Mouse (Mus musculus): ENCODE data around the gene Nrxn3. TPM values are rescaled to one million over a fixed set of nuclear protein-coding genes. Genes with fewer than 3 reads are reported as not detected.

Gene Nrxn3
- polyA plus RNA-seq, 1 experiment from 2014 or later = 5.2 TPM

- WGBS = 40% methylated on average over 5 of the region's 5 CpGs
- no peaks in the 10 kb centered on the region for H3K9me3 ChIP-seq (ENCODE audit: control insufficient read depth, low read length)
- H3K4me1 ChIP-seq (ENCODE audit: control insufficient read depth, insufficient read depth, low read length) = no peaks in the 10 kb centered on the region
- H3K27me3 ChIP-seq (ENCODE audit: control insufficient read depth, insufficient read depth, low read length) = no peaks in the 10 kb centered on the region
- H3K4me3 ChIP-seq (ENCODE audit: low read length) = no peak overlapping the region
- H3K9ac ChIP-seq (ENCODE audit: low read depth, low read length) = no peak overlapping the region
- no peak overlapping the region for H3K27ac ChIP-seq (ENCODE audit: low read depth, low read length)
- no peaks in the 10 kb centered on the region for H3K36me3 ChIP-seq (ENCODE audit: control insufficient read depth, insufficient read depth, low read length)
- H3K4me2 ChIP-seq (replicated peaks; ENCODE audit: low read depth, low read length) = no peak overlapping the region
- no peak for ATAC-seq (ENCODE audit: low FRiP score, low TSS enrichment)
These were observed 1223.8 kb downstream of the Nrxn3 start for GRCm38 (mm10) chr12:89946522-89946921.

- Histone ChIP-seq H3K4me3 (ENCODE audit: low read length) (no peak overlapping the region), H3K27me3 (ENCODE audit: control insufficient read depth, insufficient read depth, low read length) (no peaks in the 10 kb centered on the region), H3K9ac (ENCODE audit: low read depth, low read length) (no peak overlapping the region), H3K4me1 (ENCODE audit: control insufficient read depth, insufficient read depth, low read length) (no peaks in the 10 kb centered on the region), H3K27ac (ENCODE audit: low read depth, low read length) (no peak overlapping the region), H3K9me3 (ENCODE audit: control insufficient read depth, low read length) (no peaks in the 10 kb centered on the region), H3K4me2 (replicated peaks; ENCODE audit: low read depth, low read length) (no peak overlapping the region), H3K36me3 (ENCODE audit: control insufficient read depth, insufficient read depth, low read length) (no peaks in the 10 kb centered on the region)
- ATAC-seq (ENCODE audit: low FRiP score, low TSS enrichment) = no peak
These were observed 1230.6 kb downstream of the Nrxn3 start for GRCm38 (mm10) chr12:89953237-89953636.

DNA sequence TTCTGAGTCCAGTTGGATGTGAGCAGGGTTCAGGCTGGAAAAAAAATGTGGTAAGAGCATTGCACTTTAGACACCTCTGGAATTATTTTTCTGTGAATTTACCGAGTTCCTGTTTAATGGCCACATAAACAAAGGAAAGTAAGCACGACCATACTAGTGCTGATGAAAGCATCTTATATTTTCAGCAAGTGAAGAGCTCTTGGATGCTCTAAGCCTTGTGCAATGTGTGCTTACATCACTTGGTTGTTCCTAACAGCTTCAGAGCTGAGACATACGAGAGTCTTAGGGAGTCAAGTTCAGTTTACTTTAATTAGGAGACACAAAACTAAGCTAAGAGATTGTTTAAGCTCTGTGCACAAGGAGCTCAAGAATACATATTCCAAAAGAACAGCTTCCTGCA is 1231.0 kb downstream of the Nrxn3 start:
- no peak overlapping the region for H3K27ac ChIP-seq (ENCODE audit: low read depth, low read length)
- 48% methylated on average over 3 of the region's 3 CpGs for WGBS
- no peak for ATAC-seq (ENCODE audit: low FRiP score, low TSS enrichment)
- no peaks in the 10 kb centered on the region for H3K4me1 ChIP-seq (ENCODE audit: control insufficient read depth, insufficient read depth, low read length)
- no peaks in the 10 kb centered on the region for H3K9me3 ChIP-seq (ENCODE audit: control insufficient read depth, low read length)
- no peaks in the 10 kb centered on the region for H3K27me3 ChIP-seq (ENCODE audit: control insufficient read depth, insufficient read depth, low read length)
- H3K9ac ChIP-seq (ENCODE audit: low read depth, low read length) = no peak overlapping the region
- no peak overlapping the region for H3K4me3 ChIP-seq (ENCODE audit: low read length)
- H3K4me2 ChIP-seq (replicated peaks; ENCODE audit: low read depth, low read length) = no peak overlapping the region
- H3K36me3 ChIP-seq (ENCODE audit: control insufficient read depth, insufficient read depth, low read length) = no peaks in the 10 kb centered on the region

- Histone ChIP-seq H3K9ac (ENCODE audit: low read depth, low read length) (no peak overlapping the region), H3K27me3 (ENCODE audit: control insufficient read depth, insufficient read depth, low read length) (no peaks in the 10 kb centered on the region), H3K9me3 (ENCODE audit: control insufficient read depth, low read length) (no peaks in the 10 kb centered on the region), H3K4me3 (ENCODE audit: low read length) (no peak overlapping the region), H3K4me2 (replicated peaks; ENCODE audit: low read depth, low read length) (no peak overlapping the region), H3K36me3 (ENCODE audit: control insufficient read depth, insufficient read depth, low read length) (no peaks in the 10 kb centered on the region), H3K4me1 (ENCODE audit: control insufficient read depth, insufficient read depth, low read length) (no peaks in the 10 kb centered on the region), H3K27ac (ENCODE audit: low read depth, low read length) (no peak overlapping the region)
- WGBS = 67% methylated on average over 5 of the region's 5 CpGs
- no peak for ATAC-seq (ENCODE audit: low FRiP score, low TSS enrichment)
These were observed 1231.9 kb downstream of the Nrxn3 start for GRCm38 (mm10) chr12:89954441-89955070.

- Histone ChIP-seq H3K36me3 (ENCODE audit: control insufficient read depth, insufficient read depth, low read length) (no peaks in the 10 kb centered on the region), H3K27me3 (ENCODE audit: control insufficient read depth, insufficient read depth, low read length) (no peaks in the 10 kb centered on the region), H3K4me1 (ENCODE audit: control insufficient read depth, insufficient read depth, low read length) (no peaks in the 10 kb centered on the region), H3K4me3 (ENCODE audit: low read length) (no peak overlapping the region), H3K9me3 (ENCODE audit: control insufficient read depth, low read length) (no peaks in the 10 kb centered on the region), H3K9ac (ENCODE audit: low read depth, low read length) (no peak overlapping the region), H3K4me2 (replicated peaks; ENCODE audit: low read depth, low read length) (no peak overlapping the region), H3K27ac (ENCODE audit: low read depth, low read length) (no peak overlapping the region)
- ATAC-seq (ENCODE audit: low FRiP score, low TSS enrichment) = no peak
- WGBS = 60% methylated on average over 1 of the region's 1 CpGs
These were observed 1240.4 kb downstream of the Nrxn3 start for GRCm38 (mm10) chr12:89963073-89963472.

- Histone ChIP-seq H3K9ac (ENCODE audit: low read depth, low read length) (no peak overlapping the region), H3K4me3 (ENCODE audit: low read length) (no peak overlapping the region)
- 94% methylated on average over 4 of the region's 4 CpGs for WGBS
These were observed 1254.0 kb downstream of the Nrxn3 start for GRCm38 (mm10) chr12:89976648-89977047.

GRCm38 (mm10) chr12:89977479-89977878 is 1254.8 kb downstream of the Nrxn3 start:
- Histone ChIP-seq H3K27ac (ENCODE audit: low read depth, low read length) (no peak overlapping the region), H3K4me3 (ENCODE audit: low read length) (no peak overlapping the region), H3K4me1 (ENCODE audit: control insufficient read depth, insufficient read depth, low read length) (no peaks in the 10 kb centered on the region), H3K4me2 (replicated peaks; ENCODE audit: low read depth, low read length) (no peak overlapping the region), H3K9ac (ENCODE audit: low read depth, low read length) (no peak overlapping the region), H3K36me3 (ENCODE audit: control insufficient read depth, insufficient read depth, low read length) (no peaks in the 10 kb centered on the region), H3K9me3 (ENCODE audit: control insufficient read depth, low read length) (no peaks in the 10 kb centered on the region), H3K27me3 (ENCODE audit: control insufficient read depth, insufficient read depth, low read length) (no peaks in the 10 kb centered on the region)
- ATAC-seq (ENCODE audit: low FRiP score, low TSS enrichment) = no peak
- WGBS = 89% methylated on average over 5 of the region's 5 CpGs

More at GRCm38 (mm10) chr12:89976648-89977047, 1254.0 kb downstream of the Nrxn3 start:
- no peaks in the 10 kb centered on the region for H3K36me3 ChIP-seq (ENCODE audit: control insufficient read depth, insufficient read depth, low read length)
- H3K27me3 ChIP-seq (ENCODE audit: control insufficient read depth, insufficient read depth, low read length) = no peaks in the 10 kb centered on the region
- H3K4me1 ChIP-seq (ENCODE audit: control insufficient read depth, insufficient read depth, low read length) = no peaks in the 10 kb centered on the region
- no peak overlapping the region for H3K27ac ChIP-seq (ENCODE audit: low read depth, low read length)
- no peak for ATAC-seq (ENCODE audit: low FRiP score, low TSS enrichment)
- no peak overlapping the region for H3K4me2 ChIP-seq (replicated peaks; ENCODE audit: low read depth, low read length)
- no peaks in the 10 kb centered on the region for H3K9me3 ChIP-seq (ENCODE audit: control insufficient read depth, low read length)

DNA sequence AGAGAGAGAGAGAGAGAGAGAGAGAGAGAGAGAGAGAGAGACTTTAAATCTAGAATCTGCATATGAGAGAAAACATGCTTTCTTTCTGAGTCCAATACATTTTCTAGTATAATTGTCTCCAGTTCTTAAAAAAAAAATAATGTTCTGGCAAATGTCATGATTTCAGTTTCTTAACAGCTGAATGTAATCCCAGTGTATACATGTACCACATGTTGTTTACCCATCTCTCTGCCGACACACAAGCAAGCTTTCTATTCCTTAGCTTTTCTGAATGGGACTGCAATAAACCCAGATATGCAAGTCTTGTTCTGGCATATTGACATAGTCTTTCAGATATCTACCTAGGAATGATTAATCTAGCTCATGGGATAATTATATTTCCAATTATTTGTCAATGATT is 1256.5 kb downstream of the Nrxn3 start:
- Histone ChIP-seq H3K4me2 (replicated peaks; ENCODE audit: low read depth, low read length) (no peak overlapping the region), H3K27me3 (ENCODE audit: control insufficient read depth, insufficient read depth, low read length) (no peaks in the 10 kb centered on the region), H3K4me1 (ENCODE audit: control insufficient read depth, insufficient read depth, low read length) (no peaks in the 10 kb centered on the region), H3K9me3 (ENCODE audit: control insufficient read depth, low read length) (no peaks in the 10 kb centered on the region), H3K9ac (ENCODE audit: low read depth, low read length) (no peak overlapping the region), H3K27ac (ENCODE audit: low read depth, low read length) (no peak overlapping the region), H3K4me3 (ENCODE audit: low read length) (no peak overlapping the region), H3K36me3 (ENCODE audit: control insufficient read depth, insufficient read depth, low read length) (no peaks in the 10 kb centered on the region)
- 79% methylated on average over 1 of the region's 1 CpGs for WGBS
- ATAC-seq (ENCODE audit: low FRiP score, low TSS enrichment) = no peak

DNA sequence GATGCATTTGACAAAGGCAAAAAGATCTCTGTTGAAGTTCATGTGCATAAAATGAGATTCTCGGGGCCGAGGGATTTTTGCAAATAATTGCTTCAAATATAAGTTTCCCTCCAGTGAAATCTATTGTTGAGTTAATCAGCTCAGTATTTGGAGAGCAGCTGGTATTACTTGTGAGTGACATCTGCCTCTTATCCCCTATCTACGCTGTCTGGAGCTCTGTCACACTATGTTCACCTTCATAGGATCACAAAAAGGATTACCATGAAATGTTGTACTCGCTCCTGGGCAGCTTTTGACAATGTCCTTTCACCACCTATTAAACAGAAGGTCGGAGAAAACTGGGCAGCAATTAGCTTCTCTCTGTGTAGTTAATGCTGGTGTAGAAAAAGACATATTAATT is 1259.8 kb downstream of the Nrxn3 start:
- 88% methylated on average over 5 of the region's 5 CpGs for WGBS
- no peaks in the 10 kb centered on the region for H3K9me3 ChIP-seq (ENCODE audit: control insufficient read depth, low read length)
- H3K9ac ChIP-seq (ENCODE audit: low read depth, low read length) = no peak overlapping the region
- no peaks in the 10 kb centered on the region for H3K4me1 ChIP-seq (ENCODE audit: control insufficient read depth, insufficient read depth, low read length)
- ATAC-seq (ENCODE audit: low FRiP score, low TSS enrichment) = no peak
- H3K36me3 ChIP-seq (ENCODE audit: control insufficient read depth, insufficient read depth, low read length) = no peaks in the 10 kb centered on the region
- no peak overlapping the region for H3K27ac ChIP-seq (ENCODE audit: low read depth, low read length)
- no peaks in the 10 kb centered on the region for H3K27me3 ChIP-seq (ENCODE audit: control insufficient read depth, insufficient read depth, low read length)
- H3K4me2 ChIP-seq (replicated peaks; ENCODE audit: low read depth, low read length) = no peak overlapping the region
- no peak overlapping the region for H3K4me3 ChIP-seq (ENCODE audit: low read length)

Data from kidney, embryonic 14.5 days (tissue).